Mouse (Mus musculus): Measurements from ENCODE around the gene Atp6v1b1. TPM values are rescaled to one million over a fixed set of nuclear protein-coding genes. Genes with fewer than 3 reads are reported as not detected.

Atp6v1b1 gene
- polyA plus RNA-seq, 1 experiment from 2014 or later, result not detected

- no peak overlapping the region for H3K27ac ChIP-seq (ENCODE audit: low read depth, low read length)
- ATAC-seq, result no peak
- TF ChIP-seq CTCF (IDR thresholded peaks at IDR 0.05; ENCODE audit: low read depth), result no peak
- H3K36me3 ChIP-seq (ENCODE audit: control insufficient read depth, insufficient read depth), result peaks cover 40% of the 10 kb centered on the region
- no peak overlapping the region for H3K9ac ChIP-seq (ENCODE audit: low read depth, low read length)
- H3K4me1 ChIP-seq (replicated peaks; ENCODE audit: control insufficient read depth, insufficient read depth, low read length), result no peaks in the 10 kb centered on the region
- 77% methylated on average over 5 of the region's 5 CpGs for WGBS
- H3K4me3 ChIP-seq (ENCODE audit: low read depth, low read length), result no peak overlapping the region
- no peaks in the 10 kb centered on the region for H3K9me3 ChIP-seq (ENCODE audit: control insufficient read depth)
- H3K4me2 ChIP-seq (replicated peaks; ENCODE audit: low read depth), result no peak overlapping the region
- no peaks in the 10 kb centered on the region for H3K27me3 ChIP-seq (replicated peaks; ENCODE audit: control insufficient read depth, insufficient read depth, low read length)
Observed at GRCm38 (mm10) chr6:83768485-83768884, 25.7 kb downstream of the Atp6v1b1 start.

GRCm38 (mm10) chr6:83774126-83774525 lies 31.3 kb downstream of the Atp6v1b1 start:
- peak; percentile 26 for ATAC-seq
- Histone ChIP-seq H3K27me3 (replicated peaks; ENCODE audit: control insufficient read depth, insufficient read depth, low read length) (no peaks in the 10 kb centered on the region), H3K4me3 (ENCODE audit: low read depth, low read length) (peak overlapping the region; percentile 83), H3K4me1 (replicated peaks; ENCODE audit: control insufficient read depth, insufficient read depth, low read length) (peaks cover 3% of the 10 kb centered on the region; the same call in 1 of the 2 replicates), H3K9ac (ENCODE audit: low read depth, low read length) (0 out of 2 replicates have a peak overlapping the region, but pooled peaks have one; percentile 90), H3K27ac (ENCODE audit: low read depth, low read length) (peak overlapping the region; percentile 83), H3K36me3 (ENCODE audit: control insufficient read depth, insufficient read depth) (peaks cover 39% of the 10 kb centered on the region), H3K4me2 (replicated peaks; ENCODE audit: low read depth) (peak overlapping the region; percentile 83), H3K9me3 (ENCODE audit: control insufficient read depth) (no peaks in the 10 kb centered on the region)
- TF ChIP-seq CTCF (IDR thresholded peaks at IDR 0.05; ENCODE audit: low read depth), result no peak
- WGBS, result 43% methylated on average over 9 of the region's 9 CpGs

GRCm38 (mm10) chr6:83774781-83775563 lies 32.2 kb downstream of the Atp6v1b1 start:
- WGBS, result 0% methylated on average over 14 of the region's 14 CpGs
- Histone ChIP-seq H3K36me3 (ENCODE audit: control insufficient read depth, insufficient read depth) (peaks cover 31% of the 10 kb centered on the region), H3K9ac (ENCODE audit: low read depth, low read length) (peak overlapping the region; percentile 90), H3K9me3 (ENCODE audit: control insufficient read depth) (no peaks in the 10 kb centered on the region), H3K27ac (ENCODE audit: low read depth, low read length) (peak overlapping the region; percentile 83), H3K4me3 (ENCODE audit: low read depth, low read length) (peak overlapping the region; percentile 83), H3K27me3 (replicated peaks; ENCODE audit: control insufficient read depth, insufficient read depth, low read length) (no peaks in the 10 kb centered on the region), H3K4me1 (replicated peaks; ENCODE audit: control insufficient read depth, insufficient read depth, low read length) (peaks cover 3% of the 10 kb centered on the region; the same call in 1 of the 2 replicates), H3K4me2 (replicated peaks; ENCODE audit: low read depth) (peak overlapping the region; percentile 83)
- peak; percentile 14; the same call in 1 of the 2 replicates for ATAC-seq
- TF ChIP-seq CTCF (IDR thresholded peaks at IDR 0.05; ENCODE audit: low read depth), result no peak

- H3K4me2 ChIP-seq (replicated peaks; ENCODE audit: low read depth), result peak within 1 kb of the TSS; percentile 83
- peak; percentile 74 for TF ChIP-seq CTCF (IDR thresholded peaks at IDR 0.05; ENCODE audit: low read depth)
- peaks cover 23% of the 10 kb centered on the region for H3K36me3 ChIP-seq (ENCODE audit: control insufficient read depth, insufficient read depth)
- no peaks in the 10 kb centered on the region for H3K27me3 ChIP-seq (replicated peaks; ENCODE audit: control insufficient read depth, insufficient read depth, low read length)
- peak within 1 kb of the TSS; percentile 83 for H3K4me3 ChIP-seq (ENCODE audit: low read depth, low read length)
- ATAC-seq, result peak; percentile 93
- WGBS, result under 1% methylated on average over 42 of the region's 45 CpGs
- H3K9ac ChIP-seq (ENCODE audit: low read depth, low read length), result peak within 1 kb of the TSS; percentile 90
- peak within 1 kb of the TSS; percentile 83 for H3K27ac ChIP-seq (ENCODE audit: low read depth, low read length)
- peaks cover 3% of the 10 kb centered on the region; the same call in 1 of the 2 replicates for H3K4me1 ChIP-seq (replicated peaks; ENCODE audit: control insufficient read depth, insufficient read depth, low read length)
- H3K9me3 ChIP-seq (ENCODE audit: control insufficient read depth), result no peaks in the 10 kb centered on the region
Observed at GRCm38 (mm10) chr6:83775638-83776293, 33.0 kb downstream of the Atp6v1b1 start, which contains the start of gene Tex261. TSS of gene Tex261 (minus strand) at chr6:83775813.

GRCm38 (mm10) chr6:83778306-83778705 lies 35.5 kb downstream of the Atp6v1b1 start:
- no peaks in the 10 kb centered on the region for H3K9me3 ChIP-seq (ENCODE audit: control insufficient read depth)
- H3K27me3 ChIP-seq (replicated peaks; ENCODE audit: control insufficient read depth, insufficient read depth, low read length), result no peaks in the 10 kb centered on the region
- 82% methylated on average over 7 of the region's 7 CpGs for WGBS
- TF ChIP-seq CTCF (IDR thresholded peaks at IDR 0.05; ENCODE audit: low read depth), result no peak
- ATAC-seq, result no peak
- peaks cover 5% of the 10 kb centered on the region; the same call in 1 of the 2 replicates for H3K36me3 ChIP-seq (ENCODE audit: control insufficient read depth, insufficient read depth)
- H3K4me2 ChIP-seq (replicated peaks; ENCODE audit: low read depth), result no peak overlapping the region
- H3K27ac ChIP-seq (ENCODE audit: low read depth, low read length), result no peak overlapping the region
- no peak overlapping the region for H3K9ac ChIP-seq (ENCODE audit: low read depth, low read length)
- H3K4me1 ChIP-seq (replicated peaks; ENCODE audit: control insufficient read depth, insufficient read depth, low read length), result peaks cover 3% of the 10 kb centered on the region; the same call in 1 of the 2 replicates
- H3K4me3 ChIP-seq (ENCODE audit: low read depth, low read length), result no peak overlapping the region

GRCm38 (mm10) chr6:83779026-83779425 lies 36.2 kb downstream of the Atp6v1b1 start:
- no peak overlapping the region for H3K9ac ChIP-seq (ENCODE audit: low read depth, low read length)
- H3K4me2 ChIP-seq (replicated peaks; ENCODE audit: low read depth), result no peak overlapping the region
- H3K36me3 ChIP-seq (ENCODE audit: control insufficient read depth, insufficient read depth), result no peaks in the 10 kb centered on the region
- H3K27ac ChIP-seq (ENCODE audit: low read depth, low read length), result no peak overlapping the region
- no peak for ATAC-seq
- no peaks in the 10 kb centered on the region for H3K9me3 ChIP-seq (ENCODE audit: control insufficient read depth)
- no peak overlapping the region for H3K4me3 ChIP-seq (ENCODE audit: low read depth, low read length)
- H3K27me3 ChIP-seq (replicated peaks; ENCODE audit: control insufficient read depth, insufficient read depth, low read length), result no peaks in the 10 kb centered on the region
- peak; percentile 86 for TF ChIP-seq CTCF (IDR thresholded peaks at IDR 0.05; ENCODE audit: low read depth)
- H3K4me1 ChIP-seq (replicated peaks; ENCODE audit: control insufficient read depth, insufficient read depth, low read length), result peaks cover 3% of the 10 kb centered on the region; the same call in 1 of the 2 replicates
- 11% methylated on average over 5 of the region's 5 CpGs for WGBS
